Mouse (Mus musculus) inflammation-experienced regulatory T-cells, adult 16 weeks (primary cell): ENCODE results near the gene Arid1b. TPM values are rescaled to one million over a fixed set of nuclear protein-coding genes. Genes with fewer than 3 reads are reported as not detected.

ENCODE experiments used
- polyA plus RNA-seq: library from polyadenylated mRNA; unstranded; fragments of 100-300 nt; shearing (Covaris generic); gene quantifications from one replicate; pipeline ENCODE4 v1.2.1, GENCODE M21; 2017

Arid1b gene
- polyA plus RNA-seq, result 13.0 TPM

GRCm38 (mm10) chr17:4993840-4994503, at the start of gene Arid1b:
Gene Arid1b, plus strand, starts transcription at chr17:4994332.

